In genomic region chr4:126983321-126983720, GRCm38 (mm10) we compare ENCODE assay signal across 15 mouse cellular contexts.
"Had no signal": no experiment of that assay in that cellular context is flagged by ENCODE, and none has a peak within 500 bp of the region (broad histone marks: within the 10 kb centered on the region; RNA-seq: fewer than 3 reads in every experiment).

No protein-coding gene starts in this region.

- H3K27ac ChIP-seq: layer of hippocampus, adult 2 months; limb, embryonic 12.5 days; liver, embryonic 15.5 days; midbrain, embryonic 10.5 days; neural tube, embryonic 15.5 days; stomach, embryonic 15.5 days had no signal

- H3K9ac ChIP-seq: limb, embryonic 12.5 days; liver, embryonic 15.5 days; neural tube, embryonic 15.5 days; stomach, embryonic 15.5 days had no signal

- H3K9me3 ChIP-seq: limb, embryonic 12.5 days; liver, embryonic 15.5 days; midbrain, embryonic 10.5 days; neural tube, embryonic 15.5 days; stomach, embryonic 15.5 days had no signal

- H3K36me3 ChIP-seq: limb, embryonic 12.5 days; liver, embryonic 15.5 days; midbrain, embryonic 10.5 days; neural tube, embryonic 15.5 days; stomach, embryonic 15.5 days had no signal

- DNase-seq: kidney, postnatal 10 days; kidney, postnatal 4 days; liver; lung, adult 2 months; lung, postnatal 4 days; midbrain, embryonic 14.5 days; right cerebral cortex, adult 18-20 months; thymus, postnatal 36 days had no signal

- H3K4me3 ChIP-seq: layer of hippocampus, adult 2 months; limb, embryonic 12.5 days; liver, embryonic 15.5 days; midbrain, embryonic 10.5 days; myocyte; neural tube, embryonic 15.5 days; stomach, embryonic 15.5 days had no signal

- H3K27me3 ChIP-seq: limb, embryonic 12.5 days; liver, embryonic 15.5 days; neural tube, embryonic 15.5 days; stomach, embryonic 15.5 days had no signal

- H3K4me1 ChIP-seq: limb, embryonic 12.5 days; liver, embryonic 15.5 days; midbrain, embryonic 10.5 days; neural tube, embryonic 15.5 days; stomach, embryonic 15.5 days had no signal
